Mouse (Mus musculus): ENCODE results near the gene Hist1h3e.
"Not testable (repeated sequence)": the region's sequence is repeated elsewhere in the genome, so short reads cannot be mapped to it uniquely, and the experiment has no call there.

The Hist1h3e gene

DNA sequence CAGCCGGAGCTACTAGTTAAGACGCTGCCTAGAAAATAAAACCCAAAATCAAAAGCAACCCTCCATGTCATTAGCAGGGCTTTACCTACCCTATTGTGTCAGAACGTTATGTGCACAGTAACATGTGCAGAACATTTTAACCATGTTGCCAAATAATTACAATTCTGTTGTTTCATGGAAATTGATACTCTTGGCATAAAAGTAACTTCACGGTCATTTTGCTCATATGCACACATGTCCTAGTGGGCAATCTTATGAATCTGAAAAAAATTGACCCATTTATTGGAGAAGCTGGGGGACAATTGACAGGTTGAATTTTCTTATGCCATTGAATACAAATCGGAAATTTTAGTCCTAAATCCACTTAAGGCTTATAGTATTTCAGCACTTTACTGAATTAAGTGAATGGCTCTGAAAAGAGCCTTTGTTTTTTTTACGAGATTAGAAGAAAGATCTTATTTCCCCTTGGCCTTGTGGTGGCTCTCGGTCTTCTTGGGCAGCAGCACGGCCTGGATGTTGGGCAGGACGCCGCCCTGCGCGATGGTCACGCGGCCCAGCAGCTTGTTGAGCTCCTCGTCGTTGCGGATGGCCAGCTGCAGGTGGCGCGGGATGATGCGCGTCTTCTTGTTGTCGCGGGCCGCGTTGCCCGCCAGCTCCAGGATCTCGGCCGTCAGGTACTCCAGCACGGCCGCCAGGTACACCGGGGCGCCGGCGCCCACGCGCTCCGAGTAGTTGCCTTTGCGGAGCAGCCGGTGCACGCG, 8.3 kb upstream of the Hist1h3e start:
- in situ Hi-C loops (cut with MboI, MseI) = loop anchor here (5.0 to 25.0 kb wide), 5 partner anchors 112 to 1853 kb away; partner anchors contain the start of genes Hist1h2ac (in 1 of the 2), Hist1h2ah (in 1 of the 2), Hist1h2ai (in 1 of the 2) and Hist1h2ao (in 1 of the 2)

DNA sequence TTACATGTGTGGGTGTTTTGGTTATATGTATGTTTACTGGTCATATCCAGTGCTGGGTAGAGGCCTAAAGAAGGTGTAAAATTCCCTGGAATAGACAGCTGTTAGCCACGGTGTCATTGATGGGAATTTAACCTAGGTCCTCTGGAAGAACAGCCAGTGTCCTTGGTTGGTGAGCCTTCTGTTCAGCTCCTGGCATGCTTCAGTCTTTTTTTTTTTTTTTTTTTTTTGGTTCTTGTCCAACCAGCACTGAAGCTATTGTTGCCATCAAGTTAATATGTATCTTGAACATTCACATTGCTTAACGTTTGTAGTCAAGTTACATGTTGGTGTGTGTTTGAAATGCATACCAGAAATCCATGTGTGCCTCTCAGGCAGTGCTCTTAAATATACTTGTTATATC, 2.3 kb upstream of the Hist1h3e start:
- in situ Hi-C loops (cut with MboI, MseI) = loop anchor here in 1 of 2 experiments (25.0 kb wide), 1 partner anchor 1752 kb away; the partner anchor contains the start of genes Hist1h2ao, Hist1h2bq and Hist1h4m

DNA sequence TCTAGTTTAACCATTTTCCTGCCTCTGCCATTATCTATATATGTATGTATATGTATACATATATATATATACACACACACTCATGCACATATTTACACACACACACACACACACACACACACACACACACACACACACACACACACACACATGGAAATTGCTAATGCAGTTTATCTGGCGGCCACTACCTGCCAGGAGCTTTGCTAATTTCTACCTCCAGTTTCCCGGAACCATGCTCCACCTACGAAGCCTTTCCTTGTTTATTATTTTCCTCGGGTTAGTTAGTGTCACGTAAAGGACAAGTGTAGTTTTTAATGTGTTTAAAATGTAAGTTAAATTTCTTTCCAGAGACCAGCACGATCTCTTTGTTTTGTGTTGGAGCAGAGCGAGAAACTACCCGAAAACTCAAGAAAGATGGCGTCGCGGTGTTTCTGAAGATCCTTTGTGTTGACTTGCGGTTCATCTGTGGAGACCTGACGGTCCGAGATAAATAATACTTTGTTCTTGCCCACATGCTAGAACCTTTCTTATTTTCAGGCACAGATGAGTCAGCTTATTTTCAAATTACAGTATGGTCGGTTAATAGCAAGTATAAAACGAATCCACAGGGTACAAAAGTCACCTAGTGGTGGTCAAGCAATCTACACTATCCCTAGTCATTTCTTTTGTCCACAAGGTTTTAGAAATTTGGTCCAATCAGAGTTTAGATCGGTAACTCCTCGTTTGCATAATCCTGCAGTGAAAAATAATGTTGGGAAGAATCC, 712 bp upstream of the Hist1h3e start:
- in situ Hi-C loops (cut with MboI, MseI) = loop anchor here in 1 of 2 experiments (25.0 kb wide), 1 partner anchor 1751 kb away; the partner anchor contains the start of genes Hist1h2ao, Hist1h2bq and Hist1h4m

DNA sequence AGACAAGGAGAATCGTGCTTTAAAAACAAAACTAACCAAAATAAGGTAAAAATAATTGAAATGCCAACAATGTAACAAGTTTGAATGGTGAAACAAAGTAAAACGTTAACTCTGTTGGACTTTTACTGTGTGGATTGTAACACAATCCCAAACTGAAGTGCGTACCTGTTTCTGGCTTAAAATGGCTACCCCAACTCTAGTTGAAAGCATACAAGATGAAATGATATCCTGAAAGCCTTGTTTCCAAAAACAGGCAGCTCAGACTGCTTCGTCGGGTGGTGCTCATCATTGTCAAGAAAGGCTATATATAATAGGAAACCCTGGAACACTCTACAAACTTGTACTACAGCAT, 662 bp downstream of the Hist1h3e start:
- in situ Hi-C loops (cut with MboI, MseI) = loop anchor here in 1 of 2 experiments (25.0 kb wide), 1 partner anchor 1749 kb away; the partner anchor contains the start of genes Hist1h2ao, Hist1h2bq and Hist1h4m

DNA sequence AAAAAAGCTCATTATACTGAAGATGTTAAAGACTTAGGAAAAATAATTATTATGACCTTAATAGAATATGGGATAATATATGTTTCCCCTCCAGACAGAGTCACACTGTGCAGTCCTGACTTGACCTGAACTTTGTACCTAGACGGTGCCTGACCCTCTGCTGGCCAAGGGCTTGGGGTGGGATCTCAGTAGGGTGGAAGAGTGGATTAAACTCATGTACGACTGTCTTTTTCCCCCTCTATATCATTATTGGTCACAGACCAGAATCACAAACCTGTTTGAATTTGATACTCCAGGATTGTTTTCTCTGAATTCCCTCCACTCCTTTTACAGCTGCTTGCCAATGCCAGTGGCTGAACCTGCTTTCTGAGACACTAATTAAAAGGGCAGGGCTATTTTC, 1.5 kb downstream of the Hist1h3e start:
- in situ Hi-C loops (cut with MboI, MseI) = loop anchor here in 1 of 2 experiments (25.0 kb wide), 1 partner anchor 1748 kb away; the partner anchor contains the start of genes Hist1h2ao, Hist1h2bq and Hist1h4m

DNA sequence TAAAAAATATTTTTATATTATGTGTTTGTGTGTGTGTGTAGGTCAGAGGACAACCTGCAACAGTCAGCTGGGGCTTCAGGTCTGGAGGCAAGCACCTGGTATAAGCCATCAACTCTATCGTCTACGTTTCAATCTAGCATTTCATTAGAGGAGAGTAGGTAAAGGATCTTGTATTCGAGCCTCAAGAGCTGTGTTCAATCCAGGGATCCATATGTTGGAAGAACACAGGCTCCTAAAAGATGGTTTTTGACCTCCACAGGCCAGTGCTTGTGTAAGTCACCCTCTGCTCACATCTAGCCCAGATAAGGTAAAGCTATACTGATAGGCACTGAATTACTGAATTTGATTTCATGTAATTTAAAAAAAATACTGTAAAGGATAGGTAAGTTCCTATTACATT, 5.3 kb downstream of the Hist1h3e start:
- in situ Hi-C loops (cut with MboI, MseI) = loop anchor here (10.0 to 25.0 kb wide), 2 partner anchors 1512 to 1745 kb away; partner anchors contain the start of genes Hist1h2ag (in 1 of the 2), Hist1h2ao (in 1 of the 2), Hist1h2bj (in 1 of the 2) and Hist1h2bq (in 1 of the 2)

DNA sequence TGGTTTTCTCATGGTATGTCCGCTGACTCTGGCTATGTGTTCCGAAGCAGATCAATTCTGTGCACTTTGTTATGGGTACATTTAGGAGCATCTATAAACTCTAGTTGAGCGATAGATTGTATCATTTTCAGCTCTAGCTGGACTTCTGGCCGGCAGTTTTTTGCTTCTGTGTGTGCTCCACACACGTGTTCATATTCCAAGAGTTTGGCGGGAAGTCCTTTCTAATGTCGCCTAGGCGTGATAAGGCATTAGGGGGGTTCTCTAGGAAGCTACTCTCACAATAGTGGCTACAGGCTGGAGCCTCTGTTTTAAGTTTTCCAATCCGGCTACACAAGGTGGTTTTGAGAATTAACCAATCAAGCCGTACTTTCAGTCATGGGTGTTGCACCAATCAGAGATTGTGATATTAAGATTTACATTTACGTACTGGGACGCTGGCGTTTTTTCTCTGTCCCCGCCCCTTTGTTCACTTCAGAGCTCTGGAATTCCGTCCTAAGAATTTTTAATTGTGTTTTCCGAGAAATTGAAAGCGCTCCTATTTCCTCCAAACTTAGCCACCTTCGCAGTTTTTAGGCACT, 6.2 kb downstream of the Hist1h3e start:
- in situ Hi-C loops (cut with MboI, MseI) = loop anchor here (10.0 to 25.0 kb wide), 2 partner anchors 1511 to 1744 kb away; partner anchors contain the start of genes Hist1h2ag (in 1 of the 2), Hist1h2ao (in 1 of the 2), Hist1h2bj (in 1 of the 2) and Hist1h2bq (in 1 of the 2)

DNA sequence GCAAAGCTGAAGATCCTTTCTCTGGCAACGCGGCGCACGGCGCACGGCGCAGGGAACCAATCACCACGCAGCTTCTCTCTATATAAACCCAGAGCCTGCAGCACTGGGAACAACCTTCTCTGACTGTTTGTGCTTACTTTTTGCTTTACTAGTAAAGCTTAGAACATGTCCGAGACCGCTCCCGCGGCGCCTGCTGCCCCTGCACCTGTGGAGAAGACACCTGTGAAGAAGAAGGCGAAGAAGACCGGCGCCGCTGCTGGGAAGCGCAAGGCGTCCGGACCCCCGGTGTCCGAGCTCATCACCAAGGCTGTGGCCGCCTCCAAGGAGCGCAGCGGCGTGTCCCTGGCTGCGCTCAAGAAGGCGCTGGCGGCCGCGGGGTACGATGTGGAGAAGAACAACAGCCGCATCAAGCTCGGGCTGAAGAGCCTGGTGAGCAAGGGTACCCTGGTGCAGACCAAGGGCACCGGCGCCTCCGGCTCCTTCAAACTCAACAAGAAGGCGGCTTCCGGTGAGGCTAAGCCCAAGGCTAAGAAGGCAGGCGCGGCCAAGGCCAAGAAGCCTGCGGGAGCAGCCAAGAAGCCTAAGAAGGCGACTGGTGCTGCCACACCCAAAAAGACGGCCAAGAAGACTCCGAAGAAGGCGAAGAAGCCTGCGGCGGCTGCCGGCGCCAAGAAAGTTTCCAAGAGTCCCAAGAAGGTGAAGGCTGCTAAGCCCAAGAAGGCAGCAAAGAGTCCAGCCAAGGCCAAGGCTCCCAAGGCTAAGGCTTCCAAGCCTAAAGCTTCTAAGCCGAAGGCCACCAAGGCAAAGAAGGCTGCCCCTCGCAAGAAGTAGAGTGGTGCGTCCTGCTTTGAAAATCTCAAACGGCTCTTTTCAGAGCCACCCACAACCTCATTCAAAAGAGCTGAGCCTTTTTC, 7.0 kb downstream of the Hist1h3e start:
- in situ Hi-C loops (cut with MboI, MseI) = loop anchor here (10.0 to 25.0 kb wide), 2 partner anchors 1510 to 1743 kb away; partner anchors contain the start of genes Hist1h2ag (in 1 of the 2), Hist1h2ao (in 1 of the 2), Hist1h2bj (in 1 of the 2) and Hist1h2bq (in 1 of the 2)

DNA sequence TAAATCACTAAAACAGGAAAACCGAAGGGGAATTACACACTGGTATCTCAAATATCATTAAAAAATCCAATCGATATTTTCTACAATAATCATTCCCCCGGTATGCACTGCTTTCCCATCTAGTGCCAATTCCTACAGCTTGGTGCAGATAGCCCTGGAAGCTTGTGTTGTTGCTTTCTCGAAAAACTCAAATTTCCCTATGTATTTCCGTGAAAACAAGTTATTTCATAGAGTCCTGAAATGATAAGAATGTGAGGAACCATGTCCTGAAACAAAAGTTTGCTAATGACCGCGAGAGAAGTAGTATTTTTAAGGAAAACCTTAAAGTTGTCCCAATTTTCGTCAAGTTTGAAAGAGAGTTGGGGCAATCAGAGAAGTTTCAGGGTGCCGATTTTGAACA, 7.8 kb downstream of the Hist1h3e start:
- in situ Hi-C loops (cut with MboI, MseI) = loop anchor here (10.0 to 25.0 kb wide), 2 partner anchors 1510 to 1742 kb away; partner anchors contain the start of genes Hist1h2ag (in 1 of the 2), Hist1h2ao (in 1 of the 2), Hist1h2bj (in 1 of the 2) and Hist1h2bq (in 1 of the 2)

DNA sequence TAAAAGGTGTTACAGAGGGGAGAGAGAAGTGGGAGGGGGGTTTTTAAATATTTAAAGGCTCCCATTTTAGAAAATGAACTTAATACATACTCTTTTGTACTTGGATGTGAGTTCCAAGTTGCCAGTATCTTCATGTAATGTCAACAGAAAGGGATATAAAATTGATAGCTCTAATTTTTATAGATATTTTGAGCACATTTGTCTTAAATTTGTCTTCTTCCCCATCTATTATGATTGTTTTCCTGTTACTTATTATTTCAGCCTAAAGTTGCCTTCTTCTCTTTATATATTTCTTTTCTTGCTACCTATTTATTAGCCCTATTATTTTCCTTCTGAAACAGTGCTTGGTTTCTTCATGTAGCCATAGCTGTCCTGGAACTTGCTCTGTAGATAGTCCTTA, 9.2 kb downstream of the Hist1h3e start, which contains the start of gene Hist1h1d:
TSS of gene Hist1h1d (plus strand) at position 301 of the 400 bp plus-strand sequence.
- in situ Hi-C loops (cut with MboI, MseI) = loop anchor here (10.0 to 25.0 kb wide), 2 partner anchors 1508 to 1741 kb away; partner anchors contain the start of genes Hist1h2ag (in 1 of the 2), Hist1h2ao (in 1 of the 2), Hist1h2bj (in 1 of the 2) and Hist1h2bq (in 1 of the 2)

DNA sequence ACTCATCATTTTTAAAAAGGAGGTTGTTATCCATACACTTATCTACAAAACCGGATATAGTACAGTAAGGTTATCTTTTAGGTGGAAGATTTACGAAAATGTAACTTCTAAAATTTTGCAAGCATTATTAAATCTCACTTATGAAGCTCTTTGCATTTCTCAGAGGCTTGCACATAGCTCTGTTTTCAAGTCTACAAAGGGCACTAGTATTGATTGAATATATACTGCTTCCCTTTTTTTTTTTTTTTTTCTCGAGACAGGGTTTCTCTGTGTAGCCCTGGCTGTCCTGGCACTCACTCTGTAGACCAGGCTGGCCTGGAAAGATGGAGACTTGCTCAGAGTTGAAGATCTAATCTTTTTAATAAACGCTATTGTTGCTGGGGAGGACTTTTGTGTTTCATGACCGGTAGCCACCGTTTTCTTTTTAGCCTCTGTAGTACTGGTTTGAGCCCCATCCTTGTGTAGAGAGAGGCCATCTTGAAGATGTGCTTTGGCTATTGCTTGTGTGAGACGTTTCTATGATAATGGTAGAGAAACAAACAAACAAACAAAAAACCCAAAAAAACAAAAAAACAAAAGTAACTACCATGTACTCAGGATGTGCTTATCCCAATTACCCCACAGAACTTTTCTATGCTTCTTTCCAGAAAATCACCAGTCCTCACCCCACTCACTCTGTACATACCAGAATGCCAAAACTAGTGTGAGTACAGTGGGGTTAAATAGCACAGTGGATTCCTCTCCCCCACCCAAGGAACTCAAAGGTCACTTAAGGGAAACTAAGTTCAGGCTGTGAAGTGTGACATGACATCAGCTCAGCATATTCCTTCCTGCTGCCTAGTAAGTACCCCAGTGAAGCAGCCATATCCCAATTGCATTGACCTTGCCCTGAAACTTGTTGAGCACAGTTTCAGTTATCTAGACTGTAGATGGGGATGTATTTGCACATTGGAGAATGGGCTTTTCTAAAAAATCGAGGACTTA, 9.9 kb downstream of the Hist1h3e start:
- in situ Hi-C loops (cut with MboI, MseI) = loop anchor here (10.0 to 25.0 kb wide), 2 partner anchors 1507 to 1740 kb away; partner anchors contain the start of genes Hist1h2ag (in 1 of the 2), Hist1h2ao (in 1 of the 2), Hist1h2bj (in 1 of the 2) and Hist1h2bq (in 1 of the 2)

DNA sequence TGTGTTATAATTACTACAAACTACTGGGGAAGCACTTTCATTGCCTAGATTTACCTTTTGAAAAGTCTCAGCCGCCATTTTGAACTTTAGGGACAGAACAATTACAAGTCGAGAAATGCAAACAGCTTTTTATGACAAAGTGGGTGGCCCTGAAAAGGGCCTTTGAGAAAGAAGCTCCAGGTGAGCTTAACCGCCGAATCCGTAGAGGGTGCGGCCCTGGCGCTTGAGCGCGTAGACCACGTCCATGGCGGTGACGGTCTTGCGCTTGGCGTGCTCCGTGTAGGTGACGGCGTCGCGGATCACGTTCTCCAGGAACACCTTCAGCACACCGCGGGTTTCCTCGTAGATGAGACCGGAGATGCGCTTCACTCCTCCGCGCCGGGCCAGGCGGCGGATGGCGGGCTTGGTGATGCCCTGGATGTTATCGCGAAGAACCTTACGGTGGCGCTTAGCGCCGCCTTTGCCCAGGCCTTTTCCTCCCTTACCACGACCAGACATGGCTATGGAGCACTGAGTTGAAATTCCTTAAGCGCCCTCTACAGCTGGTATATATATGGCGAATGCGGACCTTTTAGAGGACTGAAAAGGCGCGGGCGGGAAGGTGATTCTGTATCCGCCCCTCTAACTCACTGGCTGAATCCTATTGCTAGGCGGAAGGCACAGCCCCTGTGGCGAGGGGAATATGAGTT, 10.9 kb downstream of the Hist1h3e start, which contains the start of gene Hist1h4f:
TSS of gene Hist1h4f (minus strand) at position 503 of the 689 bp plus-strand sequence.
- in situ Hi-C loops (cut with MboI, MseI) = loop anchor here (10.0 to 25.0 kb wide), 2 partner anchors 1506 to 1739 kb away; partner anchors contain the start of genes Hist1h2ag (in 1 of the 2), Hist1h2ao (in 1 of the 2), Hist1h2bj (in 1 of the 2) and Hist1h2bq (in 1 of the 2)

DNA sequence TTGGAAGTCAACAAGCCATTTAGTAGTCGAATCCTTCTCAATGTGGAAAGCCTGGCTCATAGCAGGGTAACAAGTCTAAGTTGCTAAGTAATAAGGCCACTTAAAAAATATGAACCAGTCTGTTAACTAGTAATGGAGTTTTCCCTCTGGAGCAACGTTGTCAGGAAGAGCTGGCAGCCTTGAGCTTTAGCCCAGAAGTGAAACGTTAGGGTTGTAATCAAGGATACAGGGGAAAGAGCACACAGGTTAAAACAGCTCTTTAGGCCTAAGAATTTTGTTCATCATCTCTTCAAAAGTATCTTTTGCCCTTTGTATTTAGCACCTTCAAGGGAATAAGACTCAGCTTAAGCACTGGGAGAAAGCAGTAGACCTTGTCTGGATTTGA, 11.4 kb downstream of the Hist1h3e start:
- in situ Hi-C loops (cut with MboI, MseI) = loop anchor here (10.0 to 25.0 kb wide), 2 partner anchors 1506 to 1738 kb away; partner anchors contain the start of genes Hist1h2ag (in 1 of the 2), Hist1h2ao (in 1 of the 2), Hist1h2bj (in 1 of the 2) and Hist1h2bq (in 1 of the 2)

DNA sequence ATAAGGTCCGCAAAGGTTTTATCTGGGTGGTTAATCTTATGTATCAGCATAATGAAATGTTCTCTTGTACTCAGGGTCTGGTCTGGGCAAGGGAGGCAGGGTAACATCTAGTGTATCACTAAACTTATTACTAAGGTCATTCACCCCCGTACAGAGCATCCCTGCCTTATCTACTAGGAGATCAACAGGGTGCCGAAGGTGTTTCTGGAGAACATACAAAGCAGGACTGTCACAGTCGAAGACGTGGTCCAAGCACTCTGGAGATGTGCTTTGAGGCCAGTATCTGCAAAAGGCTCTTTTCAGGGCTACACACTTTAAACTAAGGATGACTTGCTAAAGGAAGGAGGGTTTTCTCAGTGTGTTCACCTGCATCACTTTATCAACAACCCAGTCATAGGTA, 15.5 kb downstream of the Hist1h3e start:
- in situ Hi-C loops (cut with MboI, MseI) = no loop called here

DNA sequence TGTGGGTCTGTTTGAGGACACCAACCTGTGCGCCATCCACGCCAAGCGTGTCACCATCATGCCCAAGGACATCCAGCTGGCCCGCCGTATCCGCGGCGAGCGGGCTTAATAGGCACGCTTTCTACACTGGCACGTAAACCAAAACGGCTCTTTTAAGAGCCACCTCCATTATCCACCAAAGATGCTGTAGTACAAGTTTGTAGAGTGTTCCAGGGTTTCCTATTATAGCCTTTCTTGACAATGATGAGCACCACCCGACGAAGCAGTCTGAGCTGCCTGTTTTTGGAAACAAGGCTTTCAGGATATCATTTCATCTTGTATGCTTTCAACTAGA, 17.4 kb downstream of the Hist1h3e start:
- in situ Hi-C loops (cut with MboI, MseI) = not testable (repeated sequence)

DNA sequence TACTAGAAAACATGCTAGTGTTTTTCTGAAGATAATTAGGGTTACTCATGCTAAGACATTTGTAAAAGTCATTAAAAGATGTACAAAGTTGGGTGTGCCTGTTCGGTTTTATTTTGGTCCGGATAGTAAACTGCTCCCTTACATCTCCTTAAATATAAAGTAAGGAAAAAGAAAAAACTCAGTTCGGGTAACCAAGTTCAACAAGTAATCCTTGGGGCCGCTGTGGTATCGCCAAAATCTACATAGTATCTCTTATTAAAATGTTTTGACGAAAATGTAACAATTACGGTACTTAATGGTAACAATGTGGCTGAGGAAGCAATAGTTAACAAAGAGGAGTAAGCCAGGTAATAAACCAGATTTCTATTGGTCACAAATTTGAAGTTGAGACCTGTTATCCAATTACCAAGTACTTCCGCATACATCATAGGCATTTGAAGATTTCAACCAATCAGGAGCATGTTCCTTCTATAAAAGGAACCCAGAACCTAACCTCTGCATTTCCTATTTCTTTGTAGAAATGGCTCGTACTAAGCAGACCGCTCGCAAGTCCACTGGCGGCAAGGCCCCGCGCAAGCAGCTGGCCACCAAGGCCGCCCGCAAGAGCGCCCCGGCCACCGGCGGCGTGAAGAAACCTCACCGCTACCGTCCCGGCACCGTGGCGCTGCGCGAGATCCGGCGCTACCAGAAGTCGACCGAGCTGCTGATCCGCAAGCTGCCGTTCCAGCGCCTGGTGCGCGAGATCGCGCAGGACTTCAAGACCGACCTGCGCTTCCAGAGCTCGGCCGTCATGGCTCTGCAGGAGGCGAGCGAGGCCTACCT, 18.0 kb downstream of the Hist1h3e start, which contains the start of gene Hist1h3f:
TSS of gene Hist1h3f (plus strand) at position 88 of the 822 bp plus-strand sequence.
- in situ Hi-C loops (cut with MboI, MseI) = no loop called here

Measured in T-helper 17 cell (primary cell).